Mouse (Mus musculus): ENCODE data around the gene Tnrc6b. TPM values are rescaled to one million over a fixed set of nuclear protein-coding genes. Genes with fewer than 3 reads are reported as not detected.
A peak's percentile ranks its signal among the peaks of the same experiment; 100 is the strongest.

Gene Tnrc6b
- polyA plus RNA-seq (2015; fragmentation: Nextera tagmentation; extraction: Ambion mirVana) = 31.9 and 34.7 TPM in 2 replicates

DNA sequence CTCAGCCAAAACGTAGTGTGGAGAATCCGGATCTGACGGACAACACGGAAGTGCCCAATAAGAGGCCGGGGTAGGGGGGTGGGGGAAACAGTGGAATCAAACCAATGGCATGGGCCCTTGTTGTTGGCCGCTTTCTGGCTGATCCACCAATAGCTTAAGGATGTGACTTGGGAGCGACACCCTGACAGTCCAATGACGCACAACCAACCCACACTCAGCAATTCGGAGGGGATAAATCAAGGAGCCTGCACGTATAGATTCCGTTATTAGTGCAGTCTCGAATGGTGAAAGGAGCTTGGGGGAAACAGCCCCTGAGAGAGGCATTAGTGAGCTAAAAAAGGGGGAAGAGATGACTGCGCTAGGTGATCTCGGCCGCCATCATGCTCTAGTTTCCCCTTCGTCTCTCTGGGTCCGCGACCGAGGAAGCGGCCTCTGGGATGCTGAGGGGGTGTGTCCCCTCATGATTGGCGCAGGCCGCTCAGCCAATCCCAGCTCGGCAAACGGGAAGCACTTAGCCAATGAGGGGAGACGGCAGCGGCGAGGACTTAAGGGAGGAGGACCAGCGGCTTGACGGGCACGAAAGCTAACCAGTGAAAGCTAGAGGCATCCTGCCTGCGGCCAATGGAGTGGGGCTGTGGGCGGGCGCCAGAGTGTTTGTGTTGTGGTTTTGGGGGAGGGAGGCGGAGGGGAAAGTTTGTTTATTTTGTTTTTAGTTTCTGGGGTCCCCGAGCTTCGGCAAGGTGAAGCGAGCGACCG, at the start of gene Tnrc6b:
Gene Tnrc6b, plus strand, starts transcription at position 706 of the 756 bp plus-strand sequence.
- H3K9me3 ChIP-seq = no peaks in the 10 kb centered on the region
- peak within 1 kb of the TSS; percentile 86 for H3K4me2 ChIP-seq (replicated peaks)
- WGBS = under 1% methylated on average over 39 of the region's 39 CpGs
- H3K36me3 ChIP-seq = no peaks in the 10 kb centered on the region
- peaks cover 42% of the 10 kb centered on the region for H3K4me1 ChIP-seq
- H3K9ac ChIP-seq = peak within 1 kb of the TSS; percentile 87
- peak; percentile 97 for ATAC-seq (ENCODE audit: low FRiP score, low read depth)
- H3K27ac ChIP-seq = peak within 1 kb of the TSS; percentile 94
- no peaks in the 10 kb centered on the region for H3K27me3 ChIP-seq
- peak within 1 kb of the TSS; percentile 95 for H3K4me3 ChIP-seq

GRCm38 (mm10) chr15:80664444-80664843, 46.7 kb upstream of the Tnrc6b start:
- WGBS = 62% methylated on average over 4 of the region's 4 CpGs
- no peaks in the 10 kb centered on the region for H3K36me3 ChIP-seq
- H3K9ac ChIP-seq = no peak overlapping the region
- no peak overlapping the region for H3K4me3 ChIP-seq
- H3K27me3 ChIP-seq = peaks cover 6% of the 10 kb centered on the region
- peaks cover 6% of the 10 kb centered on the region; the same call in 1 of the 2 replicates for H3K9me3 ChIP-seq
- no peak for ATAC-seq (ENCODE audit: low FRiP score, low read depth)
- no peak overlapping the region for H3K4me2 ChIP-seq (replicated peaks)
- no peak overlapping the region for H3K27ac ChIP-seq
- no peaks in the 10 kb centered on the region for H3K4me1 ChIP-seq

DNA sequence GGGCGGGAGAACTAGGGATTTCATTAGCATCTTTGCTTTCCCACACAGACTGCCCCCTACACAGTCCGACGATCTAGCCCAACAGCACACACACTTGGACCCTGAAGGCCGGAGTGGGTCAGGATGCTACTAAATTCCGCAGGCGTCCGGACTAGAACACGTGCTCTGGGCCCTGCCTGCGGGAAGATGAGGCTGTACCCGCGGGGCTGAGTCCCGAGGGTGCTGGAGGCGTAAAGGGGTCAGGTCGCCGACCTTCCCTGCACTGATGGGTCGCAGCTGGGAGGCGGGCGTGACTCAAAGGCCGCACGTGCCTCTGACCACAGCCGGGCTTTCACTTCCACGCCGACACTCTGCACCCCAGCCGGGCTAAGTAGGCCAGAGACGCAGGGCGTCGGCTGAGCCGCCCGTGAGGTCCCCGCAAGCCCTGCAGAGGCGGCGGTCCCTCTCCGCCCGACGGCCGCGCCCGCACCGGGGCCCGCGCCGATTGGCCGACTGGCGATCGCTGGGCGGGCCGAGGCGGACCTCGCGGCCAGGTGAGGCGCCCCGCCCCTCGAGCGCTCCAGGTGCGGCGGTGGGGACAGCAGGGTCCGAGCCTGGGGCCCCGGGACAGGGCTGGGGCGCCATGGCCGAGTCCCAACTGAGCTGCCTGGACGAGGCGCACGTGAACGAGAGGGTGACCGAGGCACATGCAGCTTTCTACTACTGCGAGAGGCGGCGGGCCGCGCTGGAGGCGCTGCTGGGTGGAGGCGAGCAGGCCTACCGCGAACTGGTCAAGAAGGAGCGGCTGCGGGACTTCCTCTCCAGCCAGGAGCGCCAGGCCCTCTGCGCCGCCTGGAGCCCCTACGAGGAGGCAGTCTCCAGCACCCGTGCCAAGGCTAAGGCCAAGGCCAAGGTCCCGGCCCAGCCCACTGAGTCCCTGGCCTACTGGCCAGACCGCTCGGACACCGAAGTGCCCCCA, 39.5 kb upstream of the Tnrc6b start, which contains the start of gene Fam83f:
Gene Fam83f, plus strand, starts transcription at position 553 of the 958 bp plus-strand sequence.
- H3K27me3 ChIP-seq = peaks cover 60% of the 10 kb centered on the region

DNA sequence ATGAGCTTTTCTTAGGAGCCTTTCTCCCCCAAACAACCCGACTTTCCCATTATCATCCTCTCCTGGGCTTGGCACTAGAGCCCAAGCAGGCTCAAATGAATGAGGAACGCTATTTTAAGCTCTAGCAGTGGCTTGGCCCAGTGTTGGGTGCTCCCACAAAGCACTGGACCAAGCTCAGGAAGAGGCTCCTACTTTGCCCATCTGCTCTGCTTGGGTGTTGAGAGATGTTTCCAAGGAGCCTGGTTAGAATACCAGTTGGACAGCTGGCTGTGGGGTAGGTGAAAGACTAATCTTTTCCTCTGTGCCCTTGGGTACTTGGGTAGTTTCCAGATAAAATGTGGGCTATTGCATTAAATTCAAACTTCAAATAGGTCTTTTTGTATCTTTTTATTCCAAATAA, 38.3 kb upstream of the Tnrc6b start:
- H3K4me3 ChIP-seq = no peak overlapping the region
- no peak overlapping the region for H3K27ac ChIP-seq

More for the DNA sequence above, 39.5 kb upstream of the Tnrc6b start, which contains the start of gene Fam83f:
- H3K27ac ChIP-seq = no peak within 1 kb of the TSS
- H3K4me3 ChIP-seq = peak within 1 kb of the TSS; percentile 47
- ATAC-seq (ENCODE audit: low FRiP score, low read depth) = no peak
- peak within 1 kb of the TSS; percentile 79 for H3K4me2 ChIP-seq (replicated peaks)
- H3K4me1 ChIP-seq = peaks cover 9% of the 10 kb centered on the region
- peaks cover 6% of the 10 kb centered on the region; the same call in 1 of the 2 replicates for H3K9me3 ChIP-seq
- WGBS = 4% methylated on average over 84 of the region's 85 CpGs
- no peaks in the 10 kb centered on the region for H3K36me3 ChIP-seq
- peak within 1 kb of the TSS; percentile 63 for H3K9ac ChIP-seq

DNA sequence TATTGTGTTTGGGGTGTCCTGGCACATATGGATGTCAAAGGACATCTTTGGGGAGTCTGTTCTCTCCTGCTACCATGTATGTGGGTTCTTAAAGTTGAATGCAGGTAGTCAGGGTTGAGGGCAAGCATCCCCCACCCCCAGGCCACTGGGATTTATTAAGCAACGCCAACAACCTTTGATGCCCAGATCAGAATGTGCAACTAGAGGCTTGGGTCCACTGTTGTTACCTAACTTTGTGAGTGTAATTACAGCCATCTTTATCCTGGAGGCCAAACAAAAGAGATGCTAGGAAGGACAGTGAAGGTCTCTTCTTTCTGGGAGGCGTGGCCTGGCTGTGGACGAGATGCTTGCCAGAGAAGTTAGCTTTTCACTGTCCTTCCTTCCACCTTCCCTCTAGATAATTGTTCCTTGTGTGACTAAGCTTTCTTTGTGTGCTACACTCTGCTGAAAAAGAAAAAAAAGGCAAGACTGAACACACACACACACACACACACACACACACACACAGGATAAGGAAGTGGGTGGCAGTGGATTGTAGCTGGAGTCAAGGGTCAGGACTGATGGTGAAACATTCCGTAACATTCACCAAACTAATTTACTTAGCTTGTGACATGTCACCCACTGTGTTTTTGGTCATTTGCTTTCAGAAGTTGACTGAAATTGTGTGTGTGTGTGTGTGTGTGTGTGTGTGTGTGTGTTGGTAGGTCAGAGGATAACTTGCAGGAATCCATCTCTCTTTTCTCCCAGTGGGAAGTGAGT, 37.6 kb upstream of the Tnrc6b start:
- no peak for ATAC-seq (ENCODE audit: low FRiP score, low read depth)
- H3K27me3 ChIP-seq = peaks cover 60% of the 10 kb centered on the region
- H3K4me3 ChIP-seq = no peak overlapping the region
- peaks cover 9% of the 10 kb centered on the region for H3K4me1 ChIP-seq
- H3K9me3 ChIP-seq = no peaks in the 10 kb centered on the region
- no peak overlapping the region for H3K27ac ChIP-seq
- no peak overlapping the region for H3K9ac ChIP-seq
- WGBS = 72% methylated on average over 4 of the region's 4 CpGs
- H3K4me2 ChIP-seq (replicated peaks) = no peak overlapping the region
- H3K36me3 ChIP-seq = no peaks in the 10 kb centered on the region

More for the DNA sequence above, 38.3 kb upstream of the Tnrc6b start:
- no peaks in the 10 kb centered on the region for H3K36me3 ChIP-seq
- no peak for ATAC-seq (ENCODE audit: low FRiP score, low read depth)
- no peak overlapping the region for H3K9ac ChIP-seq
- WGBS = 45% methylated on average over 2 of the region's 2 CpGs
- H3K27me3 ChIP-seq = peaks cover 60% of the 10 kb centered on the region
- H3K9me3 ChIP-seq = no peaks in the 10 kb centered on the region
- H3K4me2 ChIP-seq (replicated peaks) = no peak overlapping the region
- peaks cover 9% of the 10 kb centered on the region for H3K4me1 ChIP-seq

GRCm38 (mm10) chr15:80674700-80675099, 36.4 kb upstream of the Tnrc6b start:
- peaks cover 51% of the 10 kb centered on the region for H3K27me3 ChIP-seq

DNA sequence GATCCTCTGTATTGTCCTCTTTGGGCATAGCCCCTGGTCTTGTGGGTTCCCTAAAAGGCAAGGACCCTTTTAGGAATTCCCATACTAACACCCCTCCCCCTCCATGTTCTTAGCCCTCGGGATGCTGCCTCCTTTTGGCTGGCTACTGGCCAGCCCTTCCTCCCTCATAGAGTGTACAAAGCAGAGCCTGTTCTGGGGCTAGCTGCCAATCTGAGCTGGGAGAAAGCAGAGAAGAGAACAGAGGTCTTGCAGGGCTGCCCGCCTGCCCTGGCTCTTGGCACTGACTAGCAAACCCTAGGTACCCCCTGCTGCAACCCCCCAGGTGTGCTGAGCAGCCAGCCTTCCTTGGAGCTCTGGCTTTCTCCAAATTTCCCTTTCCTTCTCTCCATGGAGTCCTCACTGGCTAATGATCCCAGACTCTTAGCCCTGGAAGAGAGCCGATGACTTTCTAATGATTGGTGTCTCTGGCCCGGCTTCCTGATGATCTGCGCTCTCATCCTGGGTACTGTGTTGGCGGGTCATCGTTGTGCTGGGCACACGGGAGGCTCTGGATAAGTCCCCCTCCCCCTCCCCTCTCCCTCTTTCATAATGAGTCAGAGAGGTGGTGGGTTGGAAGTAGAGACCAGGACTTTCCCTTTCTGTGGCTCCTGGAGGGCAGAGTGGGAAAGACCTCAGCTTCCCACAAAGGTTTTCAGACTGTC, 31.4 kb upstream of the Tnrc6b start:
- Histone ChIP-seq H3K4me2 (replicated peaks) (peak overlapping the region; percentile 34), H3K9me3 (no peaks in the 10 kb centered on the region), H3K9ac (peak overlapping the region; percentile 35; the same call in 1 of the 2 replicates), H3K27ac (peak overlapping the region; percentile 73; the same call in 1 of the 2 replicates), H3K36me3 (no peaks in the 10 kb centered on the region), H3K4me1 (peaks cover 31% of the 10 kb centered on the region), H3K4me3 (no peak overlapping the region), H3K27me3 (peaks cover 6% of the 10 kb centered on the region)
- 49% methylated on average over 8 of the region's 8 CpGs for WGBS
- peak; percentile 64; the same call in 1 of the 2 replicates for ATAC-seq (ENCODE audit: low FRiP score, low read depth)

More at GRCm38 (mm10) chr15:80674700-80675099, 36.4 kb upstream of the Tnrc6b start:
- no peak overlapping the region for H3K9ac ChIP-seq
- no peak overlapping the region for H3K4me2 ChIP-seq (replicated peaks)
- no peak overlapping the region for H3K4me3 ChIP-seq
- H3K4me1 ChIP-seq = peaks cover 18% of the 10 kb centered on the region
- no peaks in the 10 kb centered on the region for H3K9me3 ChIP-seq
- no peak for ATAC-seq (ENCODE audit: low FRiP score, low read depth)
- WGBS = 78% methylated on average over 6 of the region's 6 CpGs
- no peaks in the 10 kb centered on the region for H3K36me3 ChIP-seq
- H3K27ac ChIP-seq = no peak overlapping the region

GRCm38 (mm10) chr15:80680347-80681030, 30.6 kb upstream of the Tnrc6b start:
- Histone ChIP-seq H3K9me3 (no peaks in the 10 kb centered on the region), H3K4me3 (no peak overlapping the region), H3K36me3 (no peaks in the 10 kb centered on the region), H3K27me3 (peaks cover 3% of the 10 kb centered on the region; the same call in 1 of the 2 replicates), H3K4me2 (replicated peaks) (no peak overlapping the region), H3K27ac (no peak overlapping the region), H3K4me1 (peaks cover 31% of the 10 kb centered on the region), H3K9ac (no peak overlapping the region)
- WGBS = 64% methylated on average over 7 of the region's 7 CpGs
- peak; percentile 48; the same call in 1 of the 2 replicates for ATAC-seq (ENCODE audit: low FRiP score, low read depth)

GRCm38 (mm10) chr15:80681466-80681881, 29.6 kb upstream of the Tnrc6b start:
- WGBS = 42% methylated on average over 4 of the region's 4 CpGs
- H3K27me3 ChIP-seq = 0 out of 2 replicates have a peak, but pooled peaks cover 4% of the 10 kb centered on the region
- H3K9ac ChIP-seq = no peak overlapping the region
- H3K4me3 ChIP-seq = no peak overlapping the region
- H3K4me1 ChIP-seq = peaks cover 31% of the 10 kb centered on the region
- H3K4me2 ChIP-seq (replicated peaks) = no peak overlapping the region
- ATAC-seq (ENCODE audit: low FRiP score, low read depth) = no peak
- H3K9me3 ChIP-seq = no peaks in the 10 kb centered on the region
- H3K27ac ChIP-seq = no peak overlapping the region
- no peaks in the 10 kb centered on the region for H3K36me3 ChIP-seq

GRCm38 (mm10) chr15:80682343-80682742, 28.8 kb upstream of the Tnrc6b start:
- WGBS = 86% methylated on average over 8 of the region's 8 CpGs
- no peak for ATAC-seq (ENCODE audit: low FRiP score, low read depth)
- 0 out of 2 replicates have a peak, but pooled peaks cover 4% of the 10 kb centered on the region for H3K27me3 ChIP-seq
- no peak overlapping the region for H3K4me2 ChIP-seq (replicated peaks)
- no peaks in the 10 kb centered on the region for H3K9me3 ChIP-seq
- H3K36me3 ChIP-seq = no peaks in the 10 kb centered on the region
- H3K9ac ChIP-seq = no peak overlapping the region
- H3K4me3 ChIP-seq = no peak overlapping the region
- no peak overlapping the region for H3K27ac ChIP-seq
- peaks cover 31% of the 10 kb centered on the region for H3K4me1 ChIP-seq

All from limb, embryonic 13.5 days (tissue).